Mouse (Mus musculus) liver, postnatal 0 days (tissue): ENCODE results near the gene Klhl2.

ENCODE experiments used
- CTCF ChIP-seq: sonication (generic); IDR thresholded peaks from 2 replicates; pipeline ENCODE4 v1.5.1; 2016; ENCODE audit warnings: antibody characterized with exemption, low read depth
- EP300 ChIP-seq: IDR thresholded peaks from 2 replicates; pipeline ENCODE4 v1.6.1; 2016; ENCODE audit warnings: antibody characterized with exemption, low read depth, mild to moderate bottlenecking

- no peak for TF ChIP-seq EP300
- no peak for TF ChIP-seq CTCF
Measured at GRCm38 (mm10) chr8:64848245-64848785, 1.5 kb downstream of the Klhl2 start.
